Mouse (Mus musculus) layer of hippocampus, postnatal 36 days (tissue): ENCODE measurements around the gene Clybl. TPM values are rescaled to one million over a fixed set of nuclear protein-coding genes. Genes with fewer than 3 reads are reported as not detected.
A peak's percentile ranks its signal among the peaks of the same experiment; 100 is the strongest.

Experiments
- DNase-seq, 2 experiments: peaks; one replicate each; pipeline ENCODE4 v3.0.0; 2022
- total RNA-seq, 2 experiments: library from RNA; stranded (reverse); gene quantifications; 2 replicates each; pipeline ENCODE4 v1.2.3; 2021

Gene Clybl
- total RNA-seq, 2 experiments from 2014 or later, result 24.1 to 29.9 TPM

DNA sequence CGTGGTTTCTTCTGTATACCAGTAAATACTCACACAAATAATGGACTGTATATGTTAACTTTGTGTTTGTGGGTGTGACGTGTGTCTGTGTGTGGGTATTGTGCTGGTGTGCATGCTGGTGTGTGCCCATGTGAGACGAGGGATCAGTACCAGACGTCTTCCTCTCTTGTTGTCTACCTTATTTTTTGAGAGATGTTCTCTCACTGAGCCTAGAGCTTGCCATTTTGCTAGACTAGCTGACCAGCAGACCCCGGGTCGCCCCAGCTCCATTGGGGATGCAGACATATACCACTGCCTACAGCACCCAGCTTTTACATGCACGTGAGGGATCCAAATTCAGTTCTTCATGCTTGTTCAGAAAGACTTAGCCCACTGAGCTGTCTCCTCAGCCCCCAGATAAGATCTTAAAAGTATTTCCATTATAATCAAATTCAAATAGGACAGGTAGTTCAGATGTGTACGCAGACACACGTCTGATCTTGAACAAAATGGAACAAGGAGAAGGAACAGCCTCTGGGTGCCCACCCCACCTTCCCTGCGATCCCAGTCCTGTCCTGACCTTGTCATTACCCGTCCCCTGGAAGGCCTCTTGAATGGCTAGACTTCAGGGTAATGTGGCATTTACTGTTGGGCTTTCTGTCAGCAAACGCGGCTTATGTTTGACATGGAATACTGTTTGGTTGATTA lies 208.3 kb downstream of the Clybl start:
- no peak for DNase-seq

DNA sequence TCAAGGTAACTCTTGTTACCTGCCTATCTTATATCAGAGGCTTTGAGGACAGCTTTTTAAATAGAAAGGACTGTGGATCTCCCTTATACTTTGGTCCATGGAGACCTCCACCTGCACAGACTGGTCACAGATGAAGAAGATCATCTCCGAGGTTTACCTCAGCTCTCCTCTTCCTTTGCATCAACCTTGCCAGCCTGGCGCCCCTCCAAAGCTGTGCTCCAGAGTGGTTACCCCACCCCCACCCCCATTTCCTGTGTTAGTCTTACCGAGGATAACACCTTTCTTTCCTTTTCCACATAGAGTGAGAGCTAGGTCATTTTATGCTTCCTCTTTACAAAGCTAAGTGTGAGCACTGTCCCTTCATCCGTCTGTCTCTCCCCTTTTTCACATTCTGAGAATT lies 209.4 kb downstream of the Clybl start:
- no peak for DNase-seq

DNA sequence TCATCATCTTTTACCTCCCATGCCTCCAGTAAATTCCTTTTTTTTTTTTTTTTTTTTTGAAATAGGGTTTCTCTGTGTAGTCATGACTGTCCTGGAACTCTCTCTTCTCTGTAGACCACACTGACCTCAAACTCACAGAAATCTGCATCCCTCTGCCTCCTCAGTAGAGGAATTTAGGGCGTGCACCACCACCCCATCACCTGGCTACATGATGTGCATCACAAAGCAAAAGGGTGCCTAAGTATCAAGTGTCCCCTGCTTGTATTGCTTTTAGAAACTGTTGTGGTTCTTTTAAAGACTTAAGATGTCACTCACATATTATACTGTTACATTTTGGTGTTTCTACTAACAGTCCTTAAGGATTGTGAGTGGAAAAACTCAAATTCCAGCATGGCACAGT lies 211.6 kb downstream of the Clybl start:
- DNase-seq, result no peak

DNA sequence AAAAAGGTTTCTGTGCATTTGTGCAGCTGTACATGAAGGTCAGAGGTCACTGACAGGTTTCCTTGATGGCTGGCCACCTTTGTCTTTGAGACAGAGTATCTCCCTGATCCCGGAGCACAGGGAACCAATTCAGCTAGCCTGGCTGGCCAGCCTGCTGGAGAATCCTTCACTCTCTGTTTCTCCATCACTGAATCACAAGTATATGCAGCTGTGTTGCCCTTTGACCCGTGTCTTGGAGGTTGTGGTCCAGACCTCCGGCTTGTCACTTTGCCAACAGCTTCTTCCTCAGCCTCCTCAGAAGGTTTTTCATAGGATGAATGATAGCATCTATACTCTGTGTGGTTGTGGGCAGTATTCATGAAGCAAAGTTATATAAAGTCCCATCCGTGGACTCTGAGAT lies 217.2 kb downstream of the Clybl start:
- no peak for DNase-seq

DNA sequence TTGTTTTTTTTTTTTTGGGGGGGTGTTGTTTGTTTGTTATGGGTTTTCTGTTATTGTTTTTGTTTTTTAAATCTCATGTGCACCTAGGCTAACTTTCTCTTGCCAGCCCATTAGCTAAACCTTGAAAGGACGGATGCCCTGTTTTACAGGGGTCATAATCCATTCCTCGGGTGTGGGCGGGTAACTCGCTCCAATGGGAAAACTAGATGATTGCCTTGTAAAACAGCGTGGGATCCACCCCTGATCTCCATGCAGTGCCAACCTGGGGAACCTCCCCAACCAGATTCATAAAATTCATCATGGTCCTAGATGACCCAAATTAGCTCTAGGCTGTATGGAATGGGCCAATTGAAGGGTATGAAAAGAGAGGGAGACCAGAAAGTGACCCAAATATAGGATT lies 218.4 kb downstream of the Clybl start:
- DNase-seq, result no peak

DNA sequence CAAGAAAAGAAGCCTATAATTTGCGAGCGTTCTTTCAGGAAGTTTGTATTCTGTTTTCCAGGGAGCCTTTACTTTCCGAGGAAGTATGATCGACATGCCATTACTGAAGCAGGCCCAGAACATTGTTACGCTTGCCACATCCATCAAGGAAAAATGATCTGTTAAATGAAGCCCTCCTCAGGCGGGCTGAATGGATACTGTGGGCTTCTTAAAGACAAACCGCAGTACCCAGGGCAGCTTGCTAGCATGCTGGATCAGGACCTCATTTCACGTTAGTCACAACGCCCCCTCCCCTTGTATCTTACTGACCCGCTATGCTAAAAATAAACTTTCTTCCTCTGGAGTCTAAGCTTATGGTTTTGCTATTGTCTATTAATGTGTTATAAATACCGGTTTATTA lies 220.4 kb downstream of the Clybl start:
- no peak for DNase-seq

DNA sequence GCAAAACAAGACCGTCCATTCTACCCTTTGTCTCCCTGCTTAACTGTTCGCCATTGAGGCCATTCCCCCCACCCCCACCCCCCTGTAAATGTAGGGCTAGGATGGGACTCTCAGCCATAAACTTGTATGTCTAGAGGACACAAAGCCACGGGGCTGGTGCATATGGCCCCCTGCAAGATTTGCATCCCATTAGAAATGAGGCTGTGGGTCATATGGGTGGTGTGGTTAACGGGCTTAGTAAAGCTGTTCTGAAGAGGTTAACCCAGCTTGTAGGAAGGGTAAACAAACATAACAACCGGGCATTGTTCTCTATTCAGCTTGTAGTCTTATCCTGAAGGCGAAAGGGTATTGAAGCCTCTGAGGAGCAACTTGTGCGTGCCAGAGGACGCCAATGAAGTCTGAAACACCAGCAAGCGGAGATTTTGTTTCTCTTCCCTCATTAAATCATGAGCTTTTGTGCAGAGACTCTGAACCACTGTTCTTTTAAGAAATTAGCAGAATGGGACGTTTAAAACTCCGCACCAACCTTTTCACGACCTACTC lies 221.3 kb downstream of the Clybl start:
- DNase-seq, result no peak

DNA sequence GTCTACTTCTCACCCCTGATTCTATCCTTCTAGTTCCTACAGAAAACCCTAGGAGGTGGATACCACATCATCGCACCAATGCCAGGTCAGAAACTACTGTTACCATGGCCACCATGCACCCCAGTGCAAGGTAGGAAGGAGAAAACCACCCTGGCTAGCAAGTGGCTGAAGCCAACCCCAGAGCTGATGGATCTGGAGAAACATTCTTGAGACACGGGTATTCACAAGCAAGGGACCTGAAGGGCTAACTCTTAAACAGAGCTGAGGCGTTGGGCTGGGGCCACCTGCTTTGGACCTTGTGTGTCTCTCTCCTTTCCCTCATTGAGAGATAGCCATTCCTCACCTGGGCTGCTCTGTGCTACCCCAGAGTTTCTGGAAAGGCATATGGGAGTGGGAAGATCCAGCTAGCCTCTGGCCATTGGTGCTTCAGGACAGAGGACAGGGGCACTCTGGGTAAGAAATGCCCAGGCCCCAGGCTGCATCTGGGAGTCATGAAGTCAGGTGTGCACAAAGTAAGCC lies 222.0 kb downstream of the Clybl start:
- no peak for DNase-seq

DNA sequence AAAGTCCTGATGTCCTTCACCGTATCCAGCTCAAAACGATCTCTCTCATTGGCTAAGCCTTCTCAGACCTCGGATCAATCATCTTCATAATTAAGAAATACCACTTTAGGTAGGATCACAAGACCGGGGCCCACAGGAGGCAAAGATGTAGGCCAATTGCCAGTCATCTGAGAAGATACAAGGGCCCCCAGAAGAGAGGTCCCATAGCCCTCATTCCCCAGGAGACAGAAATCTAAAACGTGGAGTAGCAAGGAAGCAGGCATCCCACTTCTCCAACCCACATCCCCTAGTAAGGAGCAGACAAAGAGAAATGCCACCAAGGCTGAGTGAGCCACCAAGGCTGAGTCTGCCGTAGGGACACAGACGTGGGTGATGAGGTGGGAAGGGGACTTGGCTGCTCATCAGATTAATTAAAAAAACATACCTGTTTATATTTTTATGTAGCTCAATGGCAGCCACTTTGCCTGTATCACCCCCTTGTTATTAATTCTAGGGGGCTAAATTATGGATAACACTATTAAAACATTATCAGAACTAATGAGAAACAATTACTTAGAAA lies 223.2 kb downstream of the Clybl start:
- DNase-seq, result no peak

DNA sequence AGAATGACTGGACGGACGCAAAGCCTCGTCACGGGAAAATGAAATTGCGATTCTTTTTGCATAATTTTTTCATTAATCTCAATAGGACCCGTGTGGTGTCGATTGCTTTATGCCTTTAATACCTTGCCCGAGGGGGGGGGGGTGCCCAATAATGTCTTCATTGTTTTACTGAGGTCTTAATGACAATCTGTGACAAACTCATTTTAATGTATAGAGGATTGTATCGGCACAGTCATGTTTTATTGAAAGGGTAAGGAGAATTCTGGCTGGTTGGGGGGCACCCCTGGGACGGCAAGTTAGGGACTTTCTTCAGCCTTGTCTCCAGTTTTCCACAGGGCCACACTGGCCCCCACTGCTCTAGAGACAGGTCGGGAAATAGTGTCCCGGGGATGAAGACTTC lies 223.7 kb downstream of the Clybl start:
- no peak for DNase-seq

DNA sequence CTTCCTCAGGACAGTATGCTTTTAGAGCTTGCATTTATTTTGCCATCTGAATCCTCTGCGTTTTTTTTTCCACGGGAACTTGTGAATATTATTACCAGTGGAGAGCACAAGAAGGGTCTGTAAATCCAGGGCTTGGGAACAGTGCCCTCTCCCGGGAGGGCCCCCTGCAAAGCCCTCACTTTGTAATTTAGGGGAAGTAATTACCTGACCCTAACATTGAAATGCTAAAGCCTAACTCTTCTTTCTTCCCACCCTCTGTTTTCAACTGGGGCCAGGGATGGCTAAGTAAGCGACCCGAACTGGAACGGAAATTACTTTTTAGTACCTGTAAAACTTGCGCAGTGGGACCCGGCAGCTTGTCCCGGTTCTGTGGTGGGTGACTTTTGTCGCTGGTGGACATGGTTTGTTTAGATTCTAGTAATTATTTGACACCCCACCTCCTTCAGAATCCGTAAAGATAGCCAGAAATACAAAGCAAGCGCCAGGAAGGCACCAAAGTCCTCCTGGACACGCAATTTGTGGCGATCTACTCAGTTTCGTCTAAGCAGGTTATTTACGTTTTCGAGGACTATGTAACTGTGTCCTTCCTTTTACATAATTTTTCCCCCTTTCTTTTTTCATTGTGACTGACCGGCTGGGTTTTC lies 224.5 kb downstream of the Clybl start:
- DNase-seq, result no peak

DNA sequence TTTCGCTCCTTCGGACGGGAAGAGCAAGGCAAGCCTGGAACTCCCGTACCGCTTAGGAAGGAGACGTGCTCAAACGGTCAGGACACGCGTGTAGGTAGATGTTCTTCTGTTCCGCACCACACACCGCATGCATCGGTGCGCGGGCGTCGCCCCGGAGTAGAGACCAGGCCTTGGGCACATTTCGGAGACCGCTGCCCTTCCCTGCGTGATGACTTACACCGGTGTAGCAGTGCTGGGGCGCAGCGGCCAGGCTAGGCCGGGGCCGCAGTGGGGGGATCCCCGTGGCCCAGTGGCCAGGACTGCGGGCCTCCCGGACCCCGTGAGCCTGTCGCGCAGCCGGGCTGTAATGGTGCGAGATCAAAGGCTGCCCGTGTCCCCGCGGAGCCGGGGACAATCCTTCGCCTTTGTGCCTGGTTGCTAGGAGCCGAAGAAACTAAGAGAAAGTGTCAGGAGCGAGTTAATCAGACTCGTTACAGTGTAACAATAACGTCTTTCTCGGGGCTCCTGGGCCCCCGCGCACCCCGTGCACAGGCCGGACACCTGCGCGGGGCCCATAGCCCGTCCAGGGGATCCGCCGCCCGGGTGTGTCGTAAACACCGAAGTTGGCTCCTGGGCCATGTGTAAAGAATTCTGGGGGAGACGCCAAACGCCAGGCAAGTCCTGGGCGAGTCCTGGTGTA lies 225.2 kb downstream of the Clybl start:
- DNase-seq, result peak; percentile 14 to 36

DNA sequence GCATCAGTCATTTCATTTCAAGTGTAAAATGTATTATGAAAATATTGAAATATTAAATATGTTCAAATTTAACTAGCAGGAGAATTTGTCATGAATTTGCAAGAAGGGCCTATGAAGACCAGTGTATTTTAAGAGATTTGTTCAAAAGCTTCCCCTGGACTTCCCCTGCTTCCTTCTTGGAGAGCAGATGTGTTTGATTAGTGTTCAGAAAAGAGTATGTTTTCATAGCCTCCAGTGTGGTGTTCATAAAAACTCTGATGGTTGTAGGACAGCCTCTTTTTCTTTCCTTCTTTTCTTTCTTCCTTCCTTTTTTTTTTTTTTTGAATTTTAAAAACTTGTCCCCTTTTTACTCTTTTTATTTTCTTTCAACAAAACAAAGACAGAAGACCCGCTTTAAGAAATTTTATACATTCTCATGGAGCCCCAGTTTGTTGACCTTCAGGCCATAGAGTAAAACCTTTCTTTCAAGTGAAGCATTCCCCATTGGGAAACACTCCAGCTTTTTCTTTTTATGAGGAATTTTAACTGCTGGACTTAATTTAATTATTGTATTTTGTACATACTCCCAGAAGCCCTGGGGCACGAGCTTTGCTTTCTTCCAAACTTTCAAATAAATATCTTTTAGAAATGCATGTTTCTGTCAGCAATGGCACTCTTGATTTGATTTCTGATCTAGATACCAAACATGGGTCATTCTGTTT lies 231.5 kb downstream of the Clybl start:
- no peak for DNase-seq

DNA sequence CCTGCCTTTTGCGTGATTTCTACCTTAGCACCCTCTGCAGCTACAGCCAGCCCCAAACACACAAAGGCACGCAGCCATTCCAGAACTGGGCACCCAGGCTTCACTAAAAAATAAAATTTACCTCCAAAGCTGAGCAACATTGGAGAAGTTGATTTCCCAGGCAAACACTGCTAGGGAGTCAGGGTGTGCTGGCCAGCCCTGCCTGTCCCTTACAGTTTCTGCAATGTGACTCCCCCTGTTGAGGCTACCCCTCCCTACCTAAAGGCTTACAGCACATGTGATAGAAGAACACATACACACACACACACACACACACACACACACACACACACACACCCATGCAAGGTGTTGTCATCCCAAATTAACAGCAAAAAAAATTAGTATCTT lies 232.0 kb downstream of the Clybl start:
- no peak for DNase-seq

DNA sequence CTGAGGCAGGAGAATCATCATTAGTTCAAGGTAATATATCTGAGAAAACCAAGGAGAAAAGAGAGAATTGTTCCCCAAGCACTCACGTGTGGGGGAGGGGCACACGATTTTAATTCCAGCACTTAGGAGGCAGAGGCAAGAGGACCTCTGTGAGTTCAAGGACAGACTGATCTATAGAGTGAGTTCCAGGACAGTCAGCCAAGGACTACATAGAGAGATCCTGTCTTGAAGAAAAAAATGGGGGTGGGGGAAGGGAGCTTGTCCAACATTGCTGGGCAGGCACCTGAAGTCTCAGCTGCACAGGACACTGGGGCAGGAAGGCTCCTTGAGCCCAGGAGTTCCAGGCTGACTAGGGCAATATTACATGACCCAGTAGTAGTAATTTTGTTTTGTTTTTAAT lies 233.3 kb downstream of the Clybl start:
- no peak for DNase-seq

DNA sequence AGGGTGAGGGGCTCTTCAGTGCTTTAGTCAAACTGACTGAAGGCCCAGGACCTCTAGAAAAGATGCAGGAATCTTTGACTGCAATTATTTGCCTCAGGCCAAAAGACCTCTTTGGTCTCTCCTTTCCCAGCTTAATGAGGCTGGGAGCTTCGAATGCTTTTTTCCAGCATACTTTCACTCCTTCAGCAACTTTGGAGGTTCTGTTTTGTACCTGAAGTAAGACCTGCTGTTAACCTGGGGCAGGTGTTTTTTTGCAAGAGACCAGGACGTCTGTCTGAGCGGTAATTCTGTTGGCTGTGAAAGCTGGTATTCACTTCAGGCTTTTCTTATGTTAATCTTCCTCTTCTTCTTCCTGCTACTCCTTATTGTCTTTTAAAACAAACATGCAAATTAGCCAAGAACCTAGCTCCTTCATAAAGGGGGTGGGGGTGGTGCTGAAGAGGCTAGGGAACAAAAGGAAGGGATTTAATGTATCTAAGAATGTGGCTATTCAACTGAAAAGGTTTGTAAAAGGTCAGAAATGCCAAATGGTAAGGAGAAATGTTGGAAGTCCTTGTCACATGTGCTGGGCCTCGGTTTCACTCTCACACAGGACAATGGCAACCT lies 234.8 kb downstream of the Clybl start:
- no peak for DNase-seq

DNA sequence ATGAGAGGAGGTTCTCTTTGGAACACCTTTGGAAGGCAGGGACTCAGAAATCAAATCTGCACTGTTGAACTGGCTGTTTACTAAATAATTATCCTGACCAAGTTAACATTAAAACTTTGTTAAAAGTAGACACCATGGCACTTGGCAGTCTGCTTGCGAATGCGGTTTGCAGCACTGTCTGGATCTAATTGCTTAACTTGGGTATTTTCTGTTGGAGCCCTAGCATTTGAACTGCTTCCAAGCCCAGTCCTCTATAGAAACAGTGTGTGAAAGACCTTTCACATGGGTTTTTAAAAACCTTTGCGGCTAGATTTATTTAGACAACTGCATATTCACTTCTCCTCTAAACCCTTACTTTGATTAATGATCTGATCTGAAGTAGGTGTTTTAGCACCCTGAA lies 242.9 kb downstream of the Clybl start:
- DNase-seq, result no peak

DNA sequence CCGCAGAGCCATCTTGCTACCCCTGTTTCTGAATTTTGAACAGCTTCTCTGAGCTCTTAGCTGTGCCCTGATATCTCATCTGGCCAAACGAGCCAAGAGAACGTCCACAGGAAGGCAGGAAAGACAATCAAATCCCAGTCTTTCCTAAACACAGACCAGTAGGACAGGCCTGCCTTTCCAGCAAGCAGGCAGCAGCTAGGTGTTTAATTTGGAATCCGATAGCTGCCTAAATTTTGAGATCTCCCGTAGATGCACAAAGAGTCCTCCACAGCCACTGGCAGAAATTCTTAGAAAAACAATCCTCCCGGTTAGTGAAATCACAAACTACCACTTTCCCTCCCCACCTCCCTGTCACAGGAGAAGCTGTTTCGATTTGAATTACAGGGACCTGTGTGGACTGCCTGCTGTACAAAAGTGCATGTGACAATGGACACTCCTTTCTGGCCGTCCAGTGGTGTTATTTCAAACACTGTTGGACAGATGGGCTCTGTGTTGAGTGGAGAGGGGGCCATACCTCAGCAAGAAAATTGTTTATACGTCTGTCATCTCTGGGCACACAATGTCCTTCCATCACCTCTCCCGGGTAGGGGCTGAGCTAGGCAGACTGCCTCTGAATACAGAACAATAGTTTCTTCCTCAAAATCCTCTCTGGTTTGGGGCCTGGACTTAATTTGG lies 245.2 kb downstream of the Clybl start:
- DNase-seq, result no peak

DNA sequence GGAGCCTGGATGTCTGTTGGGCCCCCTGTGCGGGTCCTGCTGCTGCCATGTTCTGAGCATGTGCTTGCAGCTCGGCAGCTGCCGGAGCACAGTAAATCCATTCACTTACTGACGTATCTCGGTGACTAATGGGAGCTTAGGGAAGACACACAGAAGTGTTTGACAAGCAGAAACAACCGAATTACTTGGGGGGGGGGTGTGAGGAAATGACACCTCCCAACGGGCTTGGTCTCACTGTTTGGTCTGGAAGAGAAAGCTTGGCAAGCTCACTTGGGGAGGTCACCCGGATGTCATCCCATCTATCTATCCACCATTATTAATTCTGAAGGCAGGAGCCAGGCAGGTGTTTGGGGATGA lies 245.7 kb downstream of the Clybl start:
- DNase-seq, result no peak

DNA sequence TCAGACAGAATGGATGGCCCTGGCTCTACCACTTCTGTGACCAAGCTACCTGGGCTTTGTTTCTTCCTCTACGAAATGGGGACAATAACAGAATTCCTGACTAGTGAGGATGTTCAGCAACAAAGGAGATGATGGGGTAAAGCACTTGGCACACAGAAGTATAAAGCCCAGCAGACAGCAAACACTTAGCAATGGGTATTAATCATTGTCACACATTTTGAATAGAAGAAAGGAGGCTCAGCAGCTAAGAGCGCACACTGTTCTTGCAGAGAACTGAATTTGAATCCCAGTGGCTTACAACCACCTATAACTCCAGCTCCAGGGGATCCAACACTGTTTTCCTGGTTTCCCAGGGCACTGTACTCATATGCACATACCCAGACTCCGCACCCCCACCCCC lies 246.2 kb downstream of the Clybl start:
- no peak for DNase-seq

DNA sequence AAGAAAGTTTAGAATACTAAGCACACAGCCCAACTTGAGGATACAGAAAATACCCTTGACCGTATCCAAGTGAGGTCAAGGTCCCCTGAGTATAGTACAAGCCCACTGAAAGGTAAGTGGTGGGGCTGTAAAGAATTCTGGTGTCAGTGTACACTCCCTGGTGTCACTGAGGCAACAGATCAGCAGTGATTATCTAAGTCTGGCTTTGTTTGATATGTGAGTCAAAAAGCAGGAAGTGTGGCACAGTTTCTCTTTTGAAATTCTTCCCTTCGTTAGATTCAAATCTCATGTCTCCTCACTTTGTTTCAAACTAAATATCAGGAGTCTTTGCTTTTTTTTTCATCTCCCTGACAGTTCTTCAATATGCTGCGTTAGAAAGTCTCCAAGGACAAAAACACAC lies 251.1 kb downstream of the Clybl start:
- no peak for DNase-seq

DNA sequence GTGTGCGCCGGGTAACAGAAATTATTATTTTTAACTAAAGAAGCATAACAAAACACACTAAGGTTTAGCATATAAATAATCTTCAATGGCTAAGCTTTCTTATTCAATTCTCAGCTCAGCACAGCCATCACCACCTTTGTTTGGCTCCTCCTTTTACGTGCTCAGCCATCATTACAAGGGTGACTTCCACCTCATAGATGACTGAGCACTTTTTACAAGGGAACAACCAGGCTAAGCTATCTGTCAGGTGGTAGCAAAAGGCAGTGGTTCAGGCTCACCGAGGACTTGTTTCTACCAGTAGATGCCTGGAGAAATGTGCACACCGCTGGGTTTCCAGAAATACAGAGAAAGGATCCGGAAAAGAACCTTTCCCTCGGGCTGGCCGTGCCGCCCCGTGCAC lies 252.5 kb downstream of the Clybl start:
- no peak for DNase-seq
